Mouse (Mus musculus) midbrain, embryonic 15.5 days (tissue): ENCODE results near the gene Krt84. TPM values are rescaled to one million over a fixed set of nuclear protein-coding genes. Genes with fewer than 3 reads are reported as not detected.
"Not testable (repeated sequence)": the region's sequence is repeated elsewhere in the genome, so short reads cannot be mapped to it uniquely, and the experiment has no call there.

Experiments
- ATAC-seq: fragments of 200-750 bp; cut with Nextera tagmentation; replicated peaks from 2 replicates; pipeline ENCODE4 v1.8.0; 2017; ENCODE audit warnings: moderate TSS enrichment
- H3K27ac ChIP-seq: fragments of 300-500 bp; sonication (generic); 2 replicates; pipeline ENCODE4 v1.5.1; 2015; ENCODE audit warnings: mild to moderate bottlenecking, inconsistent platforms
- H3K27me3 ChIP-seq: fragments of 300-500 bp; sonication (generic); replicated peaks from 2 replicates; pipeline ENCODE4 v1.6.1; 2015; ENCODE audit warnings: inconsistent platforms
- H3K36me3 ChIP-seq: fragments of 300-500 bp; sonication (generic); replicated peaks from 2 replicates; pipeline ENCODE4 v1.6.1; 2015; ENCODE audit warnings: inconsistent platforms
- H3K4me1 ChIP-seq: fragments of 300-500 bp; sonication (generic); 2 replicates; pipeline ENCODE4 v1.6.1; 2015; ENCODE audit warnings: inconsistent platforms
- H3K4me2 ChIP-seq: fragments of 300-500 bp; sonication (generic); 2 replicates; pipeline ENCODE4 v1.6.1; 2015; ENCODE audit warnings: inconsistent platforms, mild to moderate bottlenecking, moderate library complexity
- H3K4me3 ChIP-seq: fragments of 300-500 bp; sonication (generic); 2 replicates; pipeline ENCODE4 v1.5.1; 2015; ENCODE audit warnings: mild to moderate bottlenecking, inconsistent platforms
- H3K9ac ChIP-seq: fragments of 300-500 bp; sonication (generic); 2 replicates; pipeline ENCODE4 v1.6.1; 2015; ENCODE audit warnings: mild to moderate bottlenecking, inconsistent platforms
- H3K9me3 ChIP-seq: fragments of 300-500 bp; sonication (generic); 2 replicates; pipeline ENCODE4 v1.6.1; 2016; ENCODE audit warnings: inconsistent platforms
- WGBS: fragments of 180-500 bp; shearing (Covaris S2); methylation state at CpG from one replicate; pipeline ENCODE4 v1.1.7; 2015; ENCODE audit warnings: mixed read lengths; 5-methylcytosine and 5-hydroxymethylcytosine counted together
- polyA plus RNA-seq: library from polyadenylated mRNA; unstranded; fragments of >200 nt; fragmentation: Nextera tagmentation; extraction: Ambion mirVana; gene quantifications from 2 replicates; pipeline ENCODE4 v1.2.1, GENCODE M21; 2015

Krt84 gene
- polyA plus RNA-seq, 1 experiment from 2014 or later, result not detected

DNA sequence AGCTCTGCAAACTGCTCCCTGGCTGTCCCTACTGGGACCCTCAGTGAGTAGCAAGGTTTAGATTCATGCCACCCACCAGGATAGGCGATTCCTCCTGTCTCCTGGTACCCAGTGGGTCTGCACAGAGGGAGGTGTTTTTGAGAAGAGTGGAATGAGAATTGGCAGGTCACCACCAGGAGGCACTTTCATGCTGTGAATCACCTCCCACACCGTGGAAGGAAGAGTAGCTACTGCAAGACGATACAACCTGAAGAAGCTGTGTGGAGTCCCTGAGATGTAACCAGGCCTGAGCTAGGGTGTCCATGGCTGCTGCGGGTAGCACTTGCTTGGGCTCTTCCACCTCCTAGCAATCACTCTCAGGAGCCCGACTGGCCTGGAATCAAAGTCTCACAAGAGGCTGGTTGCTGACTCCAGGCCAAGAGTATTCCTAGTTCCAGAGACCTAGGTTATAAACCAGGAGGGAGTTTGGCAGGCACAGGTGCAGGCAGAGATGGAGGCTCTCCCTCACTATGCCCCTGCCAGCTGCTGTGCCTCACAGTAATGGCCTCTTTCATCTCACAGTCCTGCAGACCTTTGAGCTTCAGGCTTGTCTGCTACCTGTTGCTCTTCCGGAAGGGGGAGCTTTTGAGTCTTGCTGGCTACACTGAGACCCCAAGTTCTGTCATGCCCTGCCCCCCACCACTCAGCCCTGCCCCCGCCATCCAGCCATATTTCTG lies 5.4 kb upstream of the Krt84 start:
- no peak for ATAC-seq
- Histone ChIP-seq H3K36me3 (no peaks in the 10 kb centered on the region), H3K4me1 (no peaks in the 10 kb centered on the region), H3K9me3 (no peaks in the 10 kb centered on the region), H3K4me3 (no peak overlapping the region), H3K27me3 (no peaks in the 10 kb centered on the region), H3K27ac (no peak overlapping the region), H3K4me2 (no peak overlapping the region), H3K9ac (no peak overlapping the region)
- 44% methylated on average over 7 of the region's 7 CpGs for WGBS

DNA sequence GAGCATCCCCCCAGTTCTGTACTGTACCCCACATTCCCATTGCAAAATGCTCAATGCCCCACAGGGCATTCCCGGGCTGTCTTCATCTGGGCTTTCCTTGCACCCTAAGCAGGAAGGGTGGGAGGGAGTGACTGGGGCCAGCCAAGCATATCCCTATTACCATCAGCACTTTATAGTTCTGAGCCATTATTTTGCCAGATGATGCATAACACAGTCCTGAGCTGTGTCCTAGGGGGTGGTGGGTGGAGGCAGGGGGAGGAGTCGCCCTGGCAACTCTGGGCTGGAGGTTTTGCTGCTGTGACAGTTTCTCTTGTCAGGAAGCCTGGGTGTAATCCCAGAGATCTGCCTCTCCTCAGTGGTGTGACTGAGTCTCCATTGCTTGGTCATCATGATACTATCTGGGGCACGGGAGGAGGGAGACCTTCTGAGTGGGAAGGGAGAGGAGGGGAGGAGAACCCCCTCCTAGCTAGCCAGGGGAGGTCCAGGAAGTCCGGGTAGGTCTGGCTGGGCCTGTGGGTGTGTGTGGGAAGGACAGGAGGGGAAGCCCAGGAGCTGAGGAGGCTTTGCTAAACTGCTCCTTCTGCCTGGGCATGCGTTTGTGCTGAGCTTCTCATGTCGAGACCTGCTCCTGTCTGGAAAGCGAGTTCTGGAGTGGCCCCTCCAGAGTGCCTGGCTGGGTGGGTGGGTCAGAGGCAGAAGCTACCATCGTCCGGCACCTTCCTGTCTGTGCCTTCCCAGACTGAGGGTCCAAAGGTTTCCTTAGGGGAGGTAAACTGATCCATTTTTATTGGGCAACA lies 3.6 kb upstream of the Krt84 start:
- Histone ChIP-seq H3K9ac (no peak overlapping the region), H3K27me3 (no peaks in the 10 kb centered on the region), H3K9me3 (no peaks in the 10 kb centered on the region), H3K4me2 (no peak overlapping the region), H3K4me3 (no peak overlapping the region), H3K36me3 (no peaks in the 10 kb centered on the region), H3K4me1 (no peaks in the 10 kb centered on the region), H3K27ac (no peak overlapping the region)
- WGBS, result 58% methylated on average over 9 of the region's 9 CpGs
- ATAC-seq, result no peak

DNA sequence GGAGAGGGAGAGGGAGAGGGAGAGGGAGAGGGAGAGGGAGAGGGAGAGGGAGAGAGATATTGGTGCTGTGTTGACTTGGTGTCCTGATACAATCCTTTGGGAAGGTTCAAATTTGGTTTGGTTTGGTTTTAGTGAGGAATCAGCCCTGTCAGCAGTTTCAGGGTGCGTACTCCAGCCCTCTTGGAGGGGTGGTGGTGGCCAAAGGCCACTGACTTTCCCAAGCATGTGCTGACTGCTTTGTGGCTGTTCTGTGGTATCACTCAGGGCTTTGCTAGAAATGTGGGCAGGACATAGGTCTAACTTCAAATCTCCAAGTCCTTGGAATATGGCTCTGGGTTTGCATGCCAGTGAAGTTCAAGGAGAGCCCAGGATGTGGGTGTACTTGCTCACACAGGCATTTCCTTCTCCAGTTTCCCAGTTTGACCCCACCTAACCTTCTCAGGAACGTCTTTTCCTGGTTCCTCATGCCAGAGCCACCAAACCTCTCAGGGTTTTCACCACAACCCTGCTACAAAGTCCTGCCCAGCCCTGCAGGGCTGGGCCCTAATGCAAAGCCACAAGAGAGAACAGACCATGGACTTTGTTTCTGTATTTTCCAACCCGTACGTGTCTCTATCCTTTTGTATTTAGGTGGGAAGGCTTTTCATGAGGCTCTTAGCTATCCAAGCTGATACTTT lies 9.9 kb downstream of the Krt84 start:
- 85% methylated on average over 4 of the region's 4 CpGs for WGBS
- Histone ChIP-seq H3K36me3 (no peaks in the 10 kb centered on the region), H3K4me1 (no peaks in the 10 kb centered on the region), H3K27me3 (no peaks in the 10 kb centered on the region), H3K4me2 (no peak overlapping the region), H3K4me3 (no peak overlapping the region), H3K27ac (no peak overlapping the region), H3K9ac (no peak overlapping the region), H3K9me3 (no peaks in the 10 kb centered on the region)
- no peak for ATAC-seq

DNA sequence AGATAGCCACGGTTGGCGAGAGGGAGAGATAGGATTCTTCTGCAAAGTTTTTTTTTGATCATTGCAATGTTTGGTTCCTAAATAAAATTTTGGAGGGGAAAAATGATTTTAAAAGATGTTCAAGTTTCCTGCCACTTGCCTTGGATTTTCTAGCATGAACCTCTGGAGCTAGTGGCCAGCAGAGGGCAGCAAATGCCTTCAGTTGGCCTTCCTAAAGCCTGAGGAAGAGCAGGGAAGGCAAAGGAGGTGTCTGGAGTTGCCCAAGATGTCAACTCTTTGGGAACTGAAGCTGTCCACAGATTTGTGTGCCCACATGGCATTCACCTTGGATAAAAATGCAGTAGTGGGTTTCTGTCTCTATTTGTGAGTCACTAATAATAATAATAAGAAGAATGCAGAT lies 12.8 kb downstream of the Krt84 start:
- H3K4me2 ChIP-seq, result no peak overlapping the region
- no peaks in the 10 kb centered on the region for H3K4me1 ChIP-seq
- H3K36me3 ChIP-seq, result no peaks in the 10 kb centered on the region
- no peaks in the 10 kb centered on the region for H3K27me3 ChIP-seq
- no peak overlapping the region for H3K9ac ChIP-seq
- no peak for ATAC-seq
- 16% methylated on average over 2 of the region's 2 CpGs for WGBS
- no peaks in the 10 kb centered on the region for H3K9me3 ChIP-seq
- H3K4me3 ChIP-seq, result no peak overlapping the region
- no peak overlapping the region for H3K27ac ChIP-seq

DNA sequence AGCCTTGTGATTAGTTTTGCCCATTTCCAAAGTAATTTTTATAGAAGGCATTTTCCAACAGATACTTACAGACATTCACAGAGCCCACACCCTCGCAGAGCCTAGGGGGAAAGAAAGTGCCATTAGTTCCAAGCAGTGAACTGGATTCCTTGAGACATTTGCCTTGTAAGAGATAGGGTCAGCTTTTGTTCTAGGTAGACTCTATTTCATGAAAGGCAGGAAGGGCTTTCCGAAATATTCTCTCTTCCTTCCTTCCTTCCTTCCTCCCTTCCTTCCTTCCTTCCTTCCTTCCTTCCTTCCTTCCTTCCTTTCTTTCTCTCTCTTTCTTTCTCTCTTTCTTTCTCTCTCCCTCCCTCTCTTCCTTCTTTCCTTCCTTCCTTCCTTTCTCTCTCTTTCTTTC lies 15.5 kb downstream of the Krt84 start, which contains the start of gene Gm49425:
Gene Gm49425, minus strand, starts transcription at position 101 of the 400 bp plus-strand sequence.
- not testable (repeated sequence) for H3K27ac ChIP-seq, H3K27me3 ChIP-seq, ATAC-seq, H3K36me3 ChIP-seq, H3K4me2 ChIP-seq, H3K4me3 ChIP-seq, H3K4me1 ChIP-seq, H3K9ac ChIP-seq, H3K9me3 ChIP-seq
- WGBS, result 84% methylated on average over 2 of the region's 2 CpGs

DNA sequence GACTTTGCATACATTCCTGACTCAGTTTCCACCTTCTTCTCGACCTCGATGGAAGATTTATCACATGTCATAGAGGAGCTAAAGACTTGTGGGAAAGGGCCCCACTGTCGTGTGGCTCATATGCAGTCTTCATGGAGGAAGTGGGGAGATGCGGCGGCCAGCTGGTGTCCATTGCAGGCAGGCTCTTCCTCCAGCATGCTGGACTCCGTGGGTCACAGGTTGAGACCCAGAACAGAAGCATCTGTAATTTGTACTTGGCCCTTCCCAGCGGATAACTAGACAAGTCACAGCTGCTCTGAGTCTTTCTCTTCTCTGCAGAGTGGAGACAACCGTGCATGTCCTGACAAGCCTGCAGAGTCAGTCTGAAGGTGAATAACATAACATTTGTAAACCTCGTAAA lies 24.4 kb downstream of the Krt84 start:
- Histone ChIP-seq H3K27ac (no peak overlapping the region), H3K4me2 (no peak overlapping the region), H3K4me3 (no peak overlapping the region), H3K4me1 (no peaks in the 10 kb centered on the region), H3K36me3 (no peaks in the 10 kb centered on the region), H3K9ac (no peak overlapping the region), H3K27me3 (no peaks in the 10 kb centered on the region), H3K9me3 (no peaks in the 10 kb centered on the region)
- ATAC-seq, result no peak
- 79% methylated on average over 9 of the region's 9 CpGs for WGBS

DNA sequence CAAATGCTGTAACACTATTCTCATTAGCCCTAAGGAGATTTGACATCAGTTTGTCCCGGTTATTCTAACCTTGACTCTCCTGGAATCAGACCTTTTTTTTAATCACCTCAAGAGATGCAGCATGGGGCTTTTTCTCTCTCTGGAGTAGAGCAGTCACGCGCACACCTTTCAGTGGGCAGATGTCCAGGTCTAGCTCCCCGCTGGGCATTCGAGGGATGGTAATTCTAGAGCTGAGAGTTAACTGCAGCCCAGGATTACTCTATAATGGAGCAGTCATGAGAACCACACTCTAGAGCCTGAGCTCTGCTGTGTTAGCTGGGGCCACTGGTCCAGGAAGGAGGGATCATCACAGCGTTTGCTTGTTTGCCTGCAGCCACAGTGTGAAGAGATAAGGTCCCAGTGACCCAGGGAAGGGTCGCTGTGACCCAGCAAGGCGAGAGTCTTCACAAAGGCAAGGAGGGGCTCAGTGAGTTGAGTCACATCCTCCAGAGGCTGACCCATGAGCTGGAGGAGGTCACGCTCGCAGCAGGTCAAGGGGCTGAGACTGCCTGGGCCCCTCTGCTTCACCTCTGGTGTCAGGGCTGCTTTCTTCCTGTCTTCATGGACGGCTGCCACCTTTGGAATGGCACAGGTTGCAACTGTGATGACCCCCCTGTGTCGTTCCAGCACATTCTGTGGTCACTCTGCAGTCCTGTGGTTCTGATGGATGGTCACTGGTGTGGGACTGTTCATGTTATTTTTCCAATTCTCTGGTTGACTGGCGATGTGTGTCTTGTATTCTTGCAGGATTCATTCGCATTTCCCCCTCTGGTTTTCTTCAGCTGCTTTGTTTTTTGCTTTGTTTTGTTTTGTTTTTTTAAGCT lies 25.5 kb downstream of the Krt84 start:
- 53% methylated on average over 14 of the region's 14 CpGs for WGBS

DNA sequence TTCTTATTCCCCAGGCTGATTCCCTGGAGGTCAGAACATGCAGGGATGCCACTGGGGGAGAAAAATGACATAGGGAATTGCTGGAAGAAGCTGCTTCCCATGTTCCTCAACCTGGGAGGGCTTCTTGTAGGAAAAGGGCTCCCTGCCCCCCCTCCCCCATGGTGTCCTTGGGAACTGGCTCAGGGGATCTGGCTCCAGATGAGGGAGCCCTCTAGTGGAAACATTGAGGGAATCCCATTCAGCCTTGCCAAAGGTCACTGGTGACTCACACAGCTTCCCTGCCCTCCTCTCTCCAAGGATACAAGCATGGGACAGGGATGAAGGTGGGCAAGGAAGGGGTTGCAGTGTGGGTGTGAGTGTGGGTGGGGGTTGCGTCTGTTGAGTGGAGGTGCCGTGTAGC lies 35.4 kb downstream of the Krt84 start:
- ATAC-seq, result no peak

More for the DNA sequence above, 25.5 kb downstream of the Krt84 start:
- H3K4me1 ChIP-seq, result no peaks in the 10 kb centered on the region
- no peaks in the 10 kb centered on the region for H3K27me3 ChIP-seq
- no peak for ATAC-seq
- H3K9ac ChIP-seq, result no peak overlapping the region
- H3K4me3 ChIP-seq, result no peak overlapping the region
- H3K27ac ChIP-seq, result no peak overlapping the region
- no peaks in the 10 kb centered on the region for H3K9me3 ChIP-seq
- no peak overlapping the region for H3K4me2 ChIP-seq
- H3K36me3 ChIP-seq, result no peaks in the 10 kb centered on the region

DNA sequence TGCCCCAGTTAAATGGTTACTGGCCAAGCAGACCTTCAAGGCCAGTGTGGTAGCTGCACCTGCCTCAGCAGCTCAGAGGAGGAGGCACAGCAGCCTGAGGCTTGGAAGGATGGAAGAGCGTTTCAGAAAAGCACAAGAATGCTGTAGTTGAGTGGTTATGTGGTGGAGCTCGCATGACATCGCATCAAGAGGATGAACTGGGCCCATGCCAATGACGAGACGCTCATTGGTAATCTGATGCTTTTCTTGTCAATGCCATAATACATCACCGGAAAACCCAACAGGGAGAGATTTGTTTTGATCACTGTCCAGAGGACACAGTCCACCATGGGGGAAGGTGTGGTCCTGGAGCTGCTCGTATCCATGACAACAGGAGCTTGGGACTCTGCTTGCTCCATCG lies 37.4 kb downstream of the Krt84 start:
- no peaks in the 10 kb centered on the region for H3K36me3 ChIP-seq
- no peak for ATAC-seq
- H3K9me3 ChIP-seq, result no peaks in the 10 kb centered on the region
- no peak overlapping the region for H3K4me3 ChIP-seq
- H3K27me3 ChIP-seq, result no peaks in the 10 kb centered on the region
- 84% methylated on average over 8 of the region's 8 CpGs for WGBS
- no peak overlapping the region for H3K9ac ChIP-seq
- H3K27ac ChIP-seq, result no peak overlapping the region
- H3K4me1 ChIP-seq, result no peaks in the 10 kb centered on the region
- H3K4me2 ChIP-seq, result no peak overlapping the region

More for the DNA sequence above, 35.4 kb downstream of the Krt84 start:
- no peak overlapping the region for H3K9ac ChIP-seq
- no peaks in the 10 kb centered on the region for H3K27me3 ChIP-seq
- no peaks in the 10 kb centered on the region for H3K9me3 ChIP-seq
- no peak overlapping the region for H3K4me2 ChIP-seq
- no peak overlapping the region for H3K27ac ChIP-seq
- WGBS, result 76% methylated on average over 2 of the region's 2 CpGs
- H3K4me1 ChIP-seq, result no peaks in the 10 kb centered on the region
- H3K36me3 ChIP-seq, result no peaks in the 10 kb centered on the region
- no peak overlapping the region for H3K4me3 ChIP-seq

DNA sequence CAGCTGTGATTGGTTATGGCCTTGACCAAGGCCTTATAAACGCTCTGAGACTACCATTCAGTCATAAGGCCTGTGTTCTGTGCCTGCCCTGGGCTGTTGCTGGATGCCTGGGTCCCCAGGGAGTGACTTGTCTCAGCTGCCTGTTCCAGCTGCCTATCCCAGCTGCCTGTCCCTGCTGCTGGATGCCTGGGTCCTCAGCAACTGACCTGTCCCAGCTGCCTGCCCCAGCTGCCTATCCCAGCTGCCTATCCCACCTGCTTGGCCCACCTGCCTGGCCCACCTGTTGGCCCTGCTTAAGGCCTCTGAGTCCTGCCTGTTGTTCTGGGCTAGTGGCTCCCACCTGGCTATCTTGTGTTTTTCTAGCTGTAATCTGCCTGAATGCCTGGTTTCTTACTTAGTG lies 38.4 kb downstream of the Krt84 start:
- Histone ChIP-seq H3K9me3 (no peaks in the 10 kb centered on the region), H3K27ac (no peak overlapping the region), H3K27me3 (no peaks in the 10 kb centered on the region), H3K4me2 (no peak overlapping the region), H3K4me1 (no peaks in the 10 kb centered on the region), H3K4me3 (no peak overlapping the region), H3K9ac (no peak overlapping the region), H3K36me3 (no peaks in the 10 kb centered on the region)
- 53% methylated on average over 1 of the region's 1 CpGs for WGBS
- no peak for ATAC-seq

DNA sequence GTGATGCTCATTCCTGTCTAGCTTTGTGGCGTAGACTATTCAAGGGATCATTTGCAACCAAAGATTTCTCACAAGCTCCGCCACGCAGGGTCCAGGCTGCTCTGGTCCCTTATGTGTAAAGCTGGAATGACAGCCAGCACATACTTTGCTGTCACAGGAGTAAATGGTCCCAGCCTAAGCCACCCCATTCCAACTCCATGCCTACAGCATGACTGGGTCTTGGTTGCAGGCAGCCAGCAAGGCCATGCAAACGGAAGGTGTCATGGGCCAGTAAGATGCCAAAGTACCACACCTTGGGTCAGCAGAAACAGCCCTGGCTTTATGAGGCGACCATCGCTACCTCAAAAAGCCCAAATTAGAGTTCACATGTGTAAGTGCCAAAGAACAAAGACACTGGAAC lies 38.9 kb downstream of the Krt84 start:
- Histone ChIP-seq H3K4me1 (no peaks in the 10 kb centered on the region), H3K9me3 (no peaks in the 10 kb centered on the region), H3K4me3 (no peak overlapping the region), H3K9ac (no peak overlapping the region), H3K27ac (no peak overlapping the region), H3K36me3 (no peaks in the 10 kb centered on the region), H3K4me2 (no peak overlapping the region), H3K27me3 (no peaks in the 10 kb centered on the region)
- no peak for ATAC-seq
- whole genome bisulfite sequencing, result 94% methylated on average over 6 of the region's 6 CpGs

DNA sequence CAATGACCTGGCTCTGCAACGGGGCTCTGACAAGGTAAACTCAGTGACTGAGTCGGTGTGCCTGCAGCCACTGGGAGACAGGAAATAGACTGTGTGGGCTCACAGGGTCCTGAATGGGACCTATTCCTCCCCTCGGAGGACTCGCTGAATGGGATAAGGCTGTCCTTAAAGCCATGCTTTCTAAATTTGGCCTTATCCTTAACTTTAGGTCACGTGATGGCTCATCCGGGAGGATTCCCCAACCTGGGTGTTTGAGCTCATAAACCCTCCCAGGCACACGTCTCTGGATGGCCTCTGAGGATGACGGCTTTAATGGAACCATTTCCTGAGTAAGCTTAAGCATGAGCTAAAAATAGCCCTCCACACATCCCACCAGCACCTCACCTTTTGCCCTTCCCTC lies 39.9 kb downstream of the Krt84 start:
- H3K9me3 ChIP-seq, result no peaks in the 10 kb centered on the region
- 73% methylated on average over 8 of the region's 8 CpGs for WGBS
- no peaks in the 10 kb centered on the region for H3K4me1 ChIP-seq
- ATAC-seq, result no peak
- H3K9ac ChIP-seq, result no peak overlapping the region
- H3K4me2 ChIP-seq, result no peak overlapping the region
- no peaks in the 10 kb centered on the region for H3K27me3 ChIP-seq
- H3K4me3 ChIP-seq, result no peak overlapping the region
- H3K27ac ChIP-seq, result no peak overlapping the region
- no peaks in the 10 kb centered on the region for H3K36me3 ChIP-seq
